Mouse (Mus musculus) lung, adult 18-20 months (tissue): ENCODE measurements around the gene Atp6v1g1.

Experiments used
- DNase-seq, 2 experiments: peaks; one replicate each; pipeline ENCODE4 v3.0.0; 2022; ENCODE audit warnings: mixed read lengths in 2 of 2

The Atp6v1g1 gene

GRCm38 (mm10) chr4:63547799-63548198 is 3.2 kb downstream of the Atp6v1g1 start:
- DNase-seq: peak in 1 of 2 experiments; percentile 30

DNA sequence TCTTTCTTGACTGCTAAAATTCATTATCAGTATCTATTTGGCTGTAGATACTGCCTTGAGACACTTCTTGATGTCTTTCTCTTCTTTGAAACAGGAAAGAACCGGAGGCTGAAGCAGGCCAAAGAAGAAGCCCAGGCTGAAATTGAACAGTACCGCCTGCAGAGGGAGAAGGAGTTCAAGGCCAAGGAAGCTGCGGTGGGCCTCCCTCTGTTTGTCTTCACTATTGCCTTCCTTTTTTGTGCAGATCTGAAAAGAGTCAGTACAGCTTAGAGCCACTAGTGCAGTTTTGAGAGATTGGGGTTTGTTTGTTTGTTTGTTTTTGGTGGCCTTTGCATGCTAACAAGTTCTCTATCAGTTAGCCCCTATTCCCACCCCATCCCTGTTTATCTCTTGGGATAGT is 3.9 kb downstream of the Atp6v1g1 start:
- DNase-seq: no peak

- DNase-seq: no peak
Measured at GRCm38 (mm10) chr4:63550908-63551307, 6.3 kb downstream of the Atp6v1g1 start.

GRCm38 (mm10) chr4:63552865-63553264 is 8.3 kb downstream of the Atp6v1g1 start:
- no peak for DNase-seq

DNA sequence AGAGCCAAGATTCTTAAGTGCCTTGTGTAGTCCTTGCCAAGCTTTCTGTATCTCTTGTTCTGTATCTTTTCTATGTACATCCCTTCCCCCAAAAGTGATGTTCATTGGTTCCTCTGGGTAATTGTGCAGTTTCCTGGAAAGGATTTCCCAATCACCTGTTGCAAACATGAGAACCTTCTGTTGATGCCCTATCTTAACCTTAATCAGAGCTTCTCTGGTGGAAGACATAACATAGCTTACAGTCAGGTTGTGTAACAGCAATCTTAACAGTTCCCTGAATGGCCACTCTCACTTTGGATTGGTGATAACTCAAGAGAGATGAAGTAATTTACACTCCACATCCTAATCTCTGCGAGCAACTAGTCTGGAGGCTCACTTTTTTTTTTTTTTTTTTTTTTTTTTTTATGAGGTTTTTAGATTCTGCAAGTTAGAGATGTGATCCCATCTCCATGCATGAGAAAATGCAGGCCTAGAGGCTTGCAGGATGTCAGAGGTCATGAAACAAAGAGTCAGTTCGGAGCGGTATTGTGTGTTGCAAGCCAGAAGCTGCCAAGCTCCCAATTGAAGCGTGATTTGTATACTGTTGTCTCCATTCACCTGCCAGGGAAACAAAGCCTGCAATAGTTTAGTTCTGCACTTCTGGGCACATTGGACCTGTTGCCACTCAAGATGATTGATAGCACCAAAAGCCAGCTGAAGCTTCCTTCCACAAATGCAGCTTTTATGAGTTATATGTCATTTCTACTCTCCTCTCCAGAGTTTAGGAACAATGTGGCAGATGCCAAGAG is 9.4 kb downstream of the Atp6v1g1 start:
- DNase-seq: peak in 1 of 2 experiments; percentile 41

DNA sequence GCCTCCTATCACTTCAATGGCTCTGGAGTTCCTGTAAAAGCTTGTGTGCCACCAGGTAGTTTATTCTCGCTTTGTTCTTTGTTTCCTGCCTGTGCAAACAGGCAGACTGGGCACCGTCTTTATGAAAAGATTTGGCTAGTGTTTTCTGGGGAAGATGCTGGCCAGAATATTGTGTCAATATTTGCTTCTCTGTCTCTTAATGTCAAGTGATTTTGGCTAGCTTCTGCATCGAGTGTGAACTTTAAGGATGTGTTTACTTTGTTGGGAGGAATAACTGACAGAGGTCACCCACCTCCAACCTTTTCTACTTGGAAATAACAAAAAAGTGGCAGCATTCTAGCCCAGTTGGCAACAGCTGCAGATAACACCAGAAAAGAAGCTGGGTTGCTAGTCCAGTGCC is 10.0 kb downstream of the Atp6v1g1 start:
- DNase-seq: peak in 1 of 2 experiments; percentile 42

- peak; percentile 38 to 60 for DNase-seq
Measured at GRCm38 (mm10) chr4:63555111-63555510, 10.5 kb downstream of the Atp6v1g1 start.

- DNase-seq: no peak
Measured at GRCm38 (mm10) chr4:63556665-63557064, 12.1 kb downstream of the Atp6v1g1 start.

GRCm38 (mm10) chr4:63557124-63558059 is 12.8 kb downstream of the Atp6v1g1 start:
- DNase-seq: peak; percentile 24 to 53

DNA sequence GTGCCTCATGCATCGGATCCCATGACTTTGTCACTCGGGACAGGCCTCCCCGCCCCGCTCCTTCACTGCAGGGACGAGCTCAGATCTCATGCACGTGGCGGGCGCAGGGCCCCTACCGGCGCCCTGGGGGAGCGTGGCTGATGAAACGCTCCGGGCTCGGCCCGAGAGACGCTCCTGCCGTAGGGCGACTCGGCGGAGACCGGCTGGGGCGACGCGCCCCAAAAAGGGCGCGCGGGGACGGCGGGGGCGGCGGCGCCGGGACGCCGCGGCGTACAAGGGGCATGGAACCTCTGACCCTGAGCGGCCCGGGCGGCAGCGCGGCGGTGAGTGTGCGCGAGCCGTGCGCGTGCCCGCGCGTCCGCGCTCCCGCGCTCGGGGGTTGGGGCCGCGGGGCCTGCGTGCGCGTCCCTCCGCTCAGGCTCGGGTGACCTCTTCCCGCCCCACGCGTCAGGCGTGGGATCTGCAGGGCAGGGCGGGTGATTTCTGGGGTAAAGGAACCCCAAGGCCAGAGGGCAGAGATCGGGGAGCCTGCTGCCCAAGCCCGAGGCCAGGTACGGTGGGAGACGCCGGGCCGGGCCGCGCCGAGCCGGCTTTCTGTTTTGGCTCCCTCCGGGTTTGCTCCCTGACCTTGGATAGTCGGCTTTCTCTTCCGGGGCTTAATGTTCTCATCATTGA is 14.0 kb downstream of the Atp6v1g1 start, which contains the start of gene Tmem268:
Gene Tmem268 (plus strand): TSS at position 375 of the 675 bp plus-strand sequence.
- DNase-seq: peak; percentile 75

GRCm38 (mm10) chr4:63559127-63559697 is 14.6 kb downstream of the Atp6v1g1 start:
- peak in 1 of 2 experiments; percentile 10 for DNase-seq

- peak; percentile 61 to 72 for DNase-seq
Measured at GRCm38 (mm10) chr4:63560079-63560478, 15.5 kb downstream of the Atp6v1g1 start.

DNA sequence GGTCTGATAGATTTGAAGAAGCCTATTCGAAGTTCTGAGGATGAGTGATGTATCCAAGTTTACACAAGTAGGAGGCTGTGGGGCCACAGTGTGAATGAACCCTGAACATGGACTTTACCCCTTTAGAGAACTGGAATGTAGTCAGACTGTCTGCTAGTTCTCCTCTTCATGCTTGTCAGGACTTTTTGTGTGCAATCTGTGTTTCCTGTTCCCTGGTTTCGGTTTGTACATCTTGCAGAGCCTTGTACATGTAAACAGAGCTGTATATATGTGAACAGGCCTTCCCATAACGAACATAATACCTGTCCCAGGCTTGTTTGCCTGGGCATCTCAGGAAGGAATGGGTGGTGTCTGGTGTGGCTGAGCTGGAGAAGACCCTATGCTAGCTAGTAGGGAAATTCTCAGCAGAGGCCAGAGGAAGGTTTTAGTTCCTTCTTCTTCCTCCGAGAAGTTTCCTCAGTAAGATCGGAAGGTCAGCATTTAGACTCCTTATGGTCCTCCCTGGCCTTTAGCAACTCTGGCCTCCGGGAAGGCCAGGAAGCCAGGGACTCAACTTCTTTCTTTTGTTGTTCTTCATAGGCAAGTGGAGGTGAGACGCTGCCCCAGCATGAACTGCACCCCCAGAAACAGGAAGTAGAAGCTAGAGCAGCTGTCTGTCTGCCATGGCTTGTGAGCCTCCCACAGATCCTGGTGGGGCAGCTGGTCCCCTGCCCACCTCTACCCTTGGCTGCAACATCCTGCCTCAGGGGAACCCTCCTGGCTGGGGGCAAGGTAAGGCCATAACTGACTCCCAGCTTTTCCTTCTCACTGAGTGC is 17.5 kb downstream of the Atp6v1g1 start:
- peak; percentile 14 to 28 for DNase-seq

GRCm38 (mm10) chr4:63562742-63563141 is 18.2 kb downstream of the Atp6v1g1 start:
- no peak for DNase-seq

DNA sequence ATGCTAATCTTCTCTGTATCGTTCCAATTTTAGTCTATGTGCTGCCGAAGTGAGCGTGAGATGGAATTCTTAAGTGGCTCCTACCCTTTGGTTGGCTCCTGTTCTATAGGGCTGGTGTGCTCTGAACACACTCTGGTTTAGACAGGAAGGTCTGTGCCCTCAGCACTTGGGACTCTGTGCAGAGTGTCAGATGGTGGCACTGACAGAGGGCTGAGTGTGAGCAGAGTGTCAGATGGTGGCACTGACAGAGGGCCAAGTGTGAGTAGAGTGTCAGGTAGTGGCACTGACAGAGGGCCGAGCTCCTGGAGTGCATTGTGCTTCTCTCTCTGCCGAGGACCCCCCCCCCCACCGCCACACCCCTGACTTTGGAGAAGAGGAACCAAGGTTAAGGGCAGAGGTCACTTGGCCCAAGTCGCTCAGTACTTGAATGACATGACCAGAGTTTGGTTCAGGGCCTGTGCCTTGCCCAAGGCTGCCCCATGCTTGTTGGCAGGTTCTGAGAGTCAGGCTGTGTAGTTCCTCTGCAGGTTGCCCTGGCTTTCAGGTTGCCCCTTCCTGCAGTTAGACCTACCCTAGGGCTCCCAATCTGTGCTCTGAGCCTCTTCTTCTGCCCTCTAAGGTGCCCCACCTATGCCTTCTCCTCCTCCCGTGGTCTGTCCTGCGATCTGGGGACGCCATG is 23.3 kb downstream of the Atp6v1g1 start:
- DNase-seq: no peak

GRCm38 (mm10) chr4:63569322-63569721 is 24.8 kb downstream of the Atp6v1g1 start:
- peak in 1 of 2 experiments; percentile 59 for DNase-seq

- DNase-seq: no peak
Measured at GRCm38 (mm10) chr4:63570208-63570781, 25.7 kb downstream of the Atp6v1g1 start.

- no peak for DNase-seq
Measured at GRCm38 (mm10) chr4:63572621-63573020, 28.0 kb downstream of the Atp6v1g1 start.

DNA sequence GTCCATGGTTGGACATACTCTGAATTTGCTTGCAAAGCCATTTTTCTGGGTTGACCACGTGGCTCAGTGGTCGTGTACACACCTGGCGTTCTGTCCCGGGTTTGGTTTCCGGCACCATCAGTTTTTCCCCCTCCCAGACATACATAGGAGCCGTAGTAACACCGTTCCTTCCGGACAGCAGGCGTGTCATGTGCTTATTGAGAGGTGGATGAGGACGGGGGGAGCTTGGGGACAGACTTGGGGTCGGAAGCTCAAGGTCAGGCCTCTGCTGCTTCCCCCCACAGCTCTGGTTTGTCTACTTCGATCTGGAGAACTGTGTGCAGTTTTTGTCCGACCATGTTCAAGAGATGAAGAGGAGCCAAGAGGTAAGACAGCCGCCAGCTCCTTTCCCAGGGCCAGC is 35.1 kb downstream of the Atp6v1g1 start:
- no peak for DNase-seq

GRCm38 (mm10) chr4:63580078-63580477 is 35.5 kb downstream of the Atp6v1g1 start:
- DNase-seq: no peak

GRCm38 (mm10) chr4:63582580-63582979 is 38.0 kb downstream of the Atp6v1g1 start:
- no peak for DNase-seq
